Mouse (Mus musculus): ENCODE data around the gene Ect2.

The Ect2 gene

DNA sequence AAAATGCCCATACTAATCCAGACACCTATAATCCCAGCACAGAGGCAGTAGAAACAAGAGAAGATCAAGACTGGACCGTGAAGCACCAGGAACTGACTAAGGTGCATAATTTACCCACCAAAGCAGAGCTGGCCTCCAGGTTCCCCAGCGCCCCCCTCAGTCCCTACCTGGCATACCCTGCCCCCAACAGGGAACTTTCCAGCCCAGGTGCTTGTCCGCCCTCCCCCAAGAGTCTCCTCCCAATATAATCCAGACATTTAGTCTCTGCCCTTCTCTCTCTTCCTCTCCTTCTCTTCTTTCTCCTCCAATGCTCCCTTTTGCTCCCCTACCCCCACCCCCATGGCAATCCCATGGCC lies 2.9 kb upstream of the Ect2 start:
- DNase-seq (ENCODE audit: low read depth): no peak

DNA sequence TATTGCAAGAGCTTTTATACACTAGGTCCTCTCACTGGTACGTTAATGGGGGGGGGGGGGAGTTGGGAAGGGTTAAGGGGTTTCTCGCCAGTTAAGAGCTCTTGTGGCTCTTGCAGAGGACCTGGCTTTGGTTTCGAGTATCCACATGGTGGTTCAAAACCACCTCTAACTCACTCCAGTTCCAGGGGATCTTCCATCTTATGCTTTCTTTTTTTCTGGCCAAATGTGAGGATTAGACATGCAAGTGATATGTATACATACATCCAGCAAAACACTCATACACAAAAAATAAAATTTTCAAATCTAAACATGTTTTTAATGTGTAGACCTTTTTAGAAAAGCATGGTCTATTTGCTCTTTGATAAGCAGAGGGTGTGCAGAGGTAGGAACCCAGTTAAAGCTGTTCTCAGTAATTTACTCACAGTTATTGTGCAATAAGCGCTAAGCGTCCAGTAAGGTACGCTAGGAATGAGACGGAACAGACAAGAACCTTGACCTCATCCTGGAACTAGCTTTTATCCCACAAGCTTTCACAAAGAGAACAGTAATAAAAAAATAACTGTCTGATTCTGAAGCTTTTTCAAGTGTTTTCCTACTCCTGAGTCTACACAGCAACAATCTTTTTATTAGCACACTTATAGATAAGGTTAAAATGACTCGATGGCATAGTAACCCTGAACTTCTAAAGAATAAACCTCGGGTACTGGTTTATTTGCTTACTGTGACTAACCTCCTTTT lies 2.3 kb upstream of the Ect2 start:
- no peak for DNase-seq (ENCODE audit: low read depth)

DNA sequence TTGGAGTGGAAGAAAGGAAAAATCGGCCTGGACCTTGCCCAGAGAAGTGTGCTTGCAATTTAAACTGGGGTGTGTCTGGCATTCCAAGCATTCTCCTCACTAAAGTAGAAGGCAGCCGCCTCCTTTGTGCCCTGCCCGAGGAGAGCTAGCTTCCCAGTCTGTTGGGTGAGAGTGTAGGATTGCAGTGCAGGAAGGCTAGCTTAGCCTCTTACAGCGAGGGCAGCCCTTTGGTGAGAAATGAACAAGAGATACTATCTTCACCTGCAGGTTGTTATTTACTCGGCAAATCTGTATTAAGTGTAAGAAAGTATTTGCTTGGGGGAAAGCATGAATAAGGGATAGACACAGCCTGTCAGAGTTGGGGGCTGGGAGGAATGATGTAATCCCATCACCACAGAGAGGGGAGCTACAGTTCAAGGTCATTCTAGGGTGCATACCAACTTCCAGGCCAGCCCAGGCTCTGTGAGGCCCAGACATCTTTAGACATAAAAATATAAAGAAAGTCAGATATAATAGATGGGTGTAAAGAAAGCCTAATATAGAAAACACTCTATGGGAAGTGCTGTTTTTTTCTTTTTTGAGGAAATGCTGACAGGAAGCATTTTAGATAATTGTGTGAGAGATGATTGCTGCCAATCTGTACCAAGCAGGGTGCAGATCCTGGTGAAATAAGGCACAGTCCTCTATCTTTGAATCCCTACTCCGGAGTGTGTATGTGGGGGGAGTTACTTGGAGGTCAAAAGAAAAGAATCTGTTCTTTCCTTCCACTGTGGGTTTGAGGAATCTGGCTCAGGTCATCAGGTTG lies 1.6 kb upstream of the Ect2 start:
- DNase-seq (ENCODE audit: low read depth): peak; percentile 12

DNA sequence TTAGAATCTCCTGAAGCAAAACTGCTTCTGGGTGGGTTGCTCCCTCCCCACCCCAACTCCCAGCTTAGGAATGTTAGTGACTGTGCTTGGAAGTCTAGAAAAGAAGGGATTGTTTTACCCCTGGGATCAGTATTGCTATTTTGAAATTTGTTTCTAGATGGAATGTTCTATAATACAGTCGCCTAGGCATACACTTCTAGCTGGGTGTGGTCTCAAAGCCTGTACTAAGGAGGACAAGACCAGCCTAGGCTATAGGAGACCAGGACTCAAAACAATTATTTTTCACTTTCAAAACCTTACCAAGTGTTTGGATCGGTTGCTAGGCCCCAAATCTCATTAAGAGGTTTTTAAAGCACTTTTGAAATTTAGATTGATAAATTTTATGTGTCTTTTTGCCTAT lies 602 bp upstream of the Ect2 start:
- no peak for DNase-seq (ENCODE audit: low read depth)

DNA sequence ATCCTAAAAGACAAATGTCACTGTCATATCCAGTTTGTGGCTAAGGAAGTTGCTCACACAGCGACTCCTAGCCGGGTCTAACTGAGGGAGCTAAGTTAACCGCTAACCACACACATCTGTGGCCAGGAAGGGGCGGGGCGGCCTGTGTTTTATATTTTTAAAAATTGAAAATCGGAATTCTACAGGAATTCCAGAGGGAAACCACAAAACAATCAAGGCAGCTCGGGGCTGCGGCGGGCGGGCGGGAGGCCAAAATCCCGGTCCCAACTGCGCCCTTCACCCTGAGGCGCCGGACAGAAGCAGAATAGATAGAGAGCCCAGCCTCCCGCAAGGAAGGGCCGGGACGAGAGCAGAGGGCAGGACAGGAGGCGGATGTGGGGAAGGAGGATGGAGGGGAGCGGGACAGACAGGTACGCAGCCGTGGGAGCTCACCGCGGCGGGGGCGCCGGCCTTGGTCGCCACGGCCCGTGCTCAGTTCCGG lies 447 bp downstream of the Ect2 start:
- DNase-seq (ENCODE audit: low read depth): no peak

DNA sequence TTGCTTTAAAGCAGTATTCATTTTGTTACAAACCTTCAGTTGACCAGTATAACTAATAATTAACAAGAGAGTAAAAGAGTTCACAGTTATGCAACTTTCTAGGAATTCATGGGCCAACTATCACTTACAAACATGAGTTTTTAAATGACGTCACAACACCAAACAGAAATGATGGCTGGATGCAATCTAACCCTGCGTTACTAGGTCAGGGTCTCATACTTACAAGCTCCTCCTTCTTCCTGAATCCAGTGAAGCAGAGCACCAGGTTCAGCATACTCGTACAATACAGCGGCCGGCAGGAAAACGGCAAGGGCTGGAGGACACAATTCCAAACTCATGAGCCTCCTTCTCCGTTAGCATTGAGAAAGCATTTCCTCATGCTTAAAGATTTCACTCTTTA lies 7.9 kb downstream of the Ect2 start:
- DNase-seq (ENCODE audit: low read depth): no peak

DNA sequence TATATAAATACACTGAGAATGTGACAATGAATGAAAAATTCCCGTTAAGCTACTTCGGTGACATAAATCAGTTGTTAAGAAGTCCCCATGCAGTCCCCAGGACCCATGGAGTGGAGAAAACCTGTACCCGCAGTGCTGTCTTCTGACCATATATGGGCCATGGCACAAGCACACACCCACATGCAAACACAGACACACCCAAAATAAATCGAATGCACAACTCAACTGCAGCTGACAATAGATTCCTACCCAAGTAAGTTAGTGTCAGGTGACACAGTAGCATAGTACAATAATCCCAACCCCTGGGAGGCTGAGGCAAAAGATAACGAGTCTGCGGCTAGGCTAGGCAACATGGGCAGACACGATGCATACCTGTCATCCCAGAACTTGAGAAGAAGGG lies 10.1 kb downstream of the Ect2 start:
- DNase-seq (ENCODE audit: low read depth): no peak

DNA sequence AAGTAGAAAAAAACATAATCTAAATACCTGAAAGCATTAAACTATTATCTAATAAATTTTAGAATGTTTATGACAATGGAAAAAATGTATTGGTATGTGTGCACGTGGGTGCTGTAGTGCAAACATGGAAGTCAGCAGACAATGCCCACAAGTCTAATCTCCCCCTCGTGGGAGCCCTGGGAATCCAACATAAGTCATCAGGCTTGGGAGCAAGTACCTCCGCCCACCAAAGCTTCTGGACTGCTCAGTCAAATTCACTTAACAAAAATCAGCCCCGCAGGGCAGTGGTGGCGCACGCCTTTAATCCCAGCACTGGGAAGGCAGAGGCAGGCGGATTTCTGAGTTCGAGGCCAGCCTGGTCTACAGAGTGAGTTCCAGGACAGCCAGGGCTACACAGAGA lies 13.6 kb downstream of the Ect2 start:
- DNase-seq (ENCODE audit: low read depth): no peak

DNA sequence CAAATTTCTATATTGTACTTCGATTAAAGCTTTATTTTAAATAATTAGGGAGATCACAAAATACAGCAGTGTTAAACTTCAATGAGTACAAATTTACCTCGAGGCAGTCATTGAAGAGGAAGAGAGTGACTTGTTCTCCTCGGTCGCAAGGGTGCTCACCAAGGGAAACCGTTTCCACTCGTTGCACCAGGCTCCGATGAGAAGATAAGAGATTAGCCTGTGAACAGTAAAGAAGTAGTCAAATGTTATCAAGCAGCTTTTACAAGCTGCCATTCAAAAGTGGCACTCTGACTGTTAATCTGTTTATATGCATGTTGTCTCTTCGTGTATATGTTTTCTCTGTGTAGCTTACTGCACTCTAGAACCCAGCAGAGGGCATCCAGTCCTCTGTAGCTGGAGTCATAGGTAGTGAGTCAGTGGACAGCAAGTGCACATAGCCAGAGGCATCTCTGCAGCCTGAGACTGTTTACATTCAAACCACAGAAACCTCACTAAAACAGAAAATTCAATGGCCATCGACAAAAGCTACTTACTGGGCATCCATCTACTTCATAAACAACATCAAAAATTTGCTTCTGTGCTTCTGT lies 31.7 kb downstream of the Ect2 start:
- no peak for DNase-seq (ENCODE audit: low read depth)

DNA sequence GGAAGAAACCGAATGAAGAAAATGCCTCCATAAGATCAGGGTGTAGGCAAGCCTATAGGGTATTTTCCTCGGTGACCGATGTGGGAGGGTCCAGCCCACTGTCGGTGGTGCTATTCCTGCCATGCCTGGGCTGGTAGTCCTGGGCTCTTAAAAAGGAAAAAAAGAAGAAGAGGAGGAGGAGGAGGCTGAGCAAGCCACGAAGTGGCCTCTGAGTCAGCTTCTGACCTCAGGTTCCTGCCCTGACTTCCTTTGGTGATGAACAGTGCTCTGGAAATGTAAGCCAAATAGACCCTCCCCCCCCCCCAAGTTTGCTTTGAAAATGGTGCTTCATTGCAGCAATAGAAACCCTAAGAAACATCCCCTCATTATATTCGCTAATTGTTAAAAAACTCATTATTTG lies 32.7 kb downstream of the Ect2 start:
- no peak for DNase-seq (ENCODE audit: low read depth)

DNA sequence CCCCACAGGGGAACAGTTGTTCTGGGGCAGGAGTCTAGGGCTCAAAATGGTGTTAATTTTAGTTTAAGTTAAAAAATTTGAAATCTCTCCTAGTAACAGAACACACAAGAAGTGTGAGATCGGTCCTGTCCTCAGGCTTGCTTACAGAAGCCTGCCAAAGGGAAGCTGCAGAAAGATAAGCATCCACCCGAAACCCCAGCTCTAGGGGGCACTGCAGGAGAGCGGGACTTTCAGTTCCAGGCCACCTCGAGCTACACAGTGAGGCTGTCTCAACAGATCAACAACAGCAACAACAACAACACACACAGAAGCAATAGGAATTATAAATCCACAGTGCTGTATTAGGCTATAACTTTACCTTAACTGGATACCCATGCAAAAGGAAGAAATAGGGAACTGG lies 35.5 kb downstream of the Ect2 start:
- DNase-seq (ENCODE audit: low read depth): no peak

DNA sequence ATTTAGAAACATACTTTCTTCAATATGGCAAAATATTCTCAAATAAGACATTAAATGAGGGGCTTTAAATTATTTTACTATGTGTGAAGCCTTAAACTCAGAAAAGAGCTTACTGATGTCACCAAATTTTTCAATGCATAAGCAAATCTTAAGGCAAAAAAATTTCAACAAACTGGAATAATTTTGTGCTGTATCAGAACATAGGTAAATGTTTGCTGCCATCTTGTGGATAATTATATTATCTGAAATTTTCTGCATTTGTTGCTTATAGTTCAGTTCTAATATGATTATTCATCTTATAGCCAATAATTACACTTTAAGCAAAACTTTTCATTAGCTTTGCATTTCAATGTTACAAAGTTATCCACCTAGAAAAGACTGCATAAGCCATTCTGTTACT lies 42.8 kb downstream of the Ect2 start:
- DNase-seq (ENCODE audit: low read depth): peak; percentile 9

DNA sequence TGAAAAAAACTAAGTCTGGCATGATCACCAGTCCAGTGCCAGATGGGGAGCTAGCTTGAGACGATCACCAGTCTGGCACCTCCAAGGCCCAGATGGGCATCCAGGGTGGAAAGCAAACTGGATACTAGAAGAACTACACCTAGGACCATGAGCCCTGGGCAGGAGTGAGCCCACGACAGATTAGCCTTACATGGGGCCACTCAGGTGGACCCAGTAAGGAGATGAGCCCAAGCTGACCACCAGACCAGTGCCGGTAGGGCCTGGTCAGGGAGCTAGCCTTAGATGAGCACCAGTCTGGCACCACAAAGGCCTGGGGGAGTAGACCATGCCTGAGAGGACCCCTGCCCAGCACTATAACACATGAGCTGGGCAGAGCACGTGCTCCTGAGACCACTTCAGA lies 44.6 kb downstream of the Ect2 start:
- no peak for DNase-seq (ENCODE audit: low read depth)

DNA sequence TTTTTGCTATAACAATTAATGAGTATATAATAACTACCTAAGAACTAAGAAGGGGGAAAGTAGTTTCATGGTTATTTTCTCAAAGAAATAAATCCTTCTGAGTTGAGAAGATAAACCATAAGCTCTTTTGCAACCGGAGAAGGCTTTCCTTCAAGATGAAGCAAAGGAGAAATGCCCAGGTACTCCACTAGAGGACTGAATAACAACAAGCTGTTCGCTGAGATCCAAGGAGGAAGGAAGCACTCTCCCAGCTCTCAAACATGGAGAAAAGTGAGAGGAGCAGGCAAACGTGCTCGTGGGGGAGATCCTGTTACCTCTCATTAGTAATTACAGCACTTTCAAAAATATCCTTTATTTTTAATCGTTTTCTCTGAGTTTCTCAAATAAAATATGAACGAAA lies 46.5 kb downstream of the Ect2 start:
- DNase-seq (ENCODE audit: low read depth): no peak

DNA sequence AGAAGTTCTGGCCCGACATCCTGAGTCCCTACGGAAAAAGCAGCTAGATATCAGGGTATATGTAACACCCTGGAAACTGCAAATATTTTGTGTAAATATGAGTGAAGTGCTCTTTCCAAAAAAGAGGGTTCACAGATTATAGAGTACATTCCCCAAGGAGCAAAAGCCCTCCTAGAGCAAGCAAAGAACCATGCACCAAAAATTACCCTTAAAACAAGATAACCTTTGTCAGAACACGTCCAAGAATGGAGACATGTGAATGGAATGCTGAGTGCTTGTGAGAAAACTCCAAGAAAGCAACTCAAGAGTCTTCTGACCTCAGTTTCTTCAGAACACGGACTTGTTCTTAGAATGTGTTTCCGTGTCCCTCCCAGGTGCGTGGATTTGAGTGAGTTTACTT lies 50.7 kb downstream of the Ect2 start:
- no peak for DNase-seq (ENCODE audit: low read depth)

DNA sequence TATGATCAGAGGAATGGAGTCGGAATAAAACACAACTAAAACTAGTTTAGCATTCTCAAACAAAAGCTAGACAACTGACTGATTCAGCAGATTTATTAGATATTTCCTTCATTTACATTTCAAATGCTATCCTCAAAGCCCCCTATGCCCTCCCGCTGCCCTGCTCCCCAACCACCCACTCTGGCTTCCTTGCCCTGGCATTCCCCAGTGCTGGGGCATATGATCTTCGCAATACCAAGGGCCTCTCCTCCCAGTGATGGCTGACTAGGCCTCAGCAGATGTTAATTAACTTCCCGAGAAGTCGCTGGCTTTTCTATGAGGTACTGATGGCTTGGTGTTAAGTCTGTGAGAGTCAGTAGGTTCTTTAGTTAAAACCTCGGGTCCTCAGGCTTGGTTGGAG lies 55.0 kb downstream of the Ect2 start:
- no peak for DNase-seq (ENCODE audit: low read depth)

DNA sequence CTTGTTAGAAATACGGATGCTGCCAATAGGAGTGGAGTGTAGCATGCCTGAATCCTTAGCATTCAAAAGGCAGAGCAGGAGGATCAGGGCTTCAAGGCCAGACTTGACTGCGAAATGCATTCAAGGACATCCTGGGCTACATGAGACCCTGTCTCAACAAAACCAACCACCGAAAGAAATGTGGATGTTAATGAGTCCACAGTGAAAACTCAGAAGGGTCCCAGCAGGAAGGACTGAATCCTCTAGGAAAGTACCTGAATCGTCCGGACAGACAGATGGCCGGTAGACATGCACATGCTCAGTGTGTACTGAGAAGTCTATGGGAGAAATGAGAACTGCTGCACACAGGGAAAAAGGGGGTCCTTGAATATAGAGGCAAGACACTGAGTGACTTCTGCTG lies 67.5 kb downstream of the Ect2 start:
- no peak for DNase-seq (ENCODE audit: low read depth)

DNA sequence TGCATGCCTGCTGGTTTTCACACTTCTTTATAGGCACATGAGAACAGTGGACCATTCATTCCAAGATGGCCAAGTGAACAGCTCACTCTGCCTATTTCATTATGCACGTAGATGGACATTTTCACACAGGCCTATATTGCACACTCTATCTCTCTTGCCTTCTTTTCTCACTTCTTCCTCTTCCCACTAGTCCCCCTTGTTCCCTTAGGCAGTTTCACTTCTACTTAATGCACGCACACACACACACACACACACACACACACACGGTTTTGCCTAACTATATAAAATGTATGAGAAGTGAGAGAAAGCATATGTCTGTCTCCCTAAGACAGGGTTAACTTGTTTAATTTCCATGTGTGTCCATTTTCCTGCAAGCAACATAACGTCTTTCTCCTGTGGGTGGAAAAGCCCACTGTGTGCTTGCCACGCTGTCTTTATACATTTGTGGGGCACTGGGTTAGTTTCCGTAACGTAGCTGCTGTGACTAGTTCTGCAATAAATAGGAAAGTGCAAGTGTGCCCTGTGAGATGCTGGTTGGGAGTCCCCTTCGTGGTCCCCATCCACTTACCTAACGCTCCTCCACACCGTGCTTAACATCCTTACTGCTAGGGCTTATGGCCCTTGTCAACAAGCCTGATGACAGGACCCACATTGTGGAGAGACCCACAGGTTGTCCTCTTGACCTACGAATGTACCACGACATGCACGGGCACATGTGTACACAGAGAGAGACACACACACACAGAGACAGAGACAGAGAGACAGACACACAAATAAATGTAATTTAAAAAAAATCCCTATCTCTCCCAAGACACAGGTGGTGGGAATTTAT lies 72.2 kb downstream of the Ect2 start:
- no peak for DNase-seq (ENCODE audit: low read depth)

DNA sequence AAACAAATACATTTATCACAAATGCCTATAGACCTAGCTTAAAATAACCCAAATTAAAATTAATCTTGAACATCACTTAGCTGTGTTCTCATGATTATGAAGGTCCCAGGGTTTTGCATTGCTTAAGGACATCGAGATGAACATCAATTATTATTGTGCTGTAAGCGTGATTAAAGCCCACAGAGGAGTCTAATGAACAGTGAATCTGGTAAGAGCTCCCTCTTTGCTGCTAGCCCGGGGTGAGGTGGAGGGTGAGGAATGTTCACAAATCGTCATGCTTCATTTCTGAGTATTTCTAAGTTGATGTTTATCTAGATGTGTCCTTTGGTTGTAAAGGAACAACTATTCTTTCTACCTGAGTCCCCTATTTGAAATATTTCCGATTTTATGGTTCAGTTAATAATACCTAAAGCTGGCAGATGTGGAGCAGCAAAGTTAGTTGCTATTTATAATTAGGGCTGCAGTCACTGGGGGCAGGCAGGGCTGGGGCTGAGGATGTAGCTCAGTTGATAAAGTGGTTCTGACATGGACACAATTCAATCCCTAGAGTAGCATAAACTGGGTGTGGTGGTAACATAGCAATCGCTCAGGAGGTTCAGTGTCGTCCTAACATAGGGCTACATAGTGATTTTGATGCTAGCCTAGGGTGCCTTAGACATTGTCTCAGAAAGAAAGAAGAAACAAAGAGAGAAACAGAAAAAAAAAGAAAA lies 73.5 kb downstream of the Ect2 start:
- DNase-seq (ENCODE audit: low read depth): no peak

DNA sequence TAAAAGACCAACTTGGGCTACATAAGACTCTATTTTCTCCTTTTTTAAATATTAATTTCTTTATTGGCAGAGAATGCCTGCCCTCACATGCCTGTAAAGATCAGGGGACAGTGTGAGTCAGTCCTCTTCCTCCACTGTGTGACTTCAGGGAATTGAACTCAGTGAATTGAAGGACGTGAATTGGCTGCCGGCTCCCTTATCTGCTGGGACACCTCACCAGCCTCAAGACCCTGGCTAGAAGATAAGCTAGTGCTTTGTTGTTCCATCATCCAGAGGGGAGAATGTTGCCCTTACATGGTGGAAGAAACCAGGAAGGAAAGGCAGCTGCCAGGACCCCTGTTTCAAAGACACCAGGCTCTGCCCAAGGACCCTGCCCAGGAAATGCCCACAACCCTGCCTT lies 79.8 kb downstream of the Ect2 start:
- DNase-seq (ENCODE audit: low read depth): no peak

DNA sequence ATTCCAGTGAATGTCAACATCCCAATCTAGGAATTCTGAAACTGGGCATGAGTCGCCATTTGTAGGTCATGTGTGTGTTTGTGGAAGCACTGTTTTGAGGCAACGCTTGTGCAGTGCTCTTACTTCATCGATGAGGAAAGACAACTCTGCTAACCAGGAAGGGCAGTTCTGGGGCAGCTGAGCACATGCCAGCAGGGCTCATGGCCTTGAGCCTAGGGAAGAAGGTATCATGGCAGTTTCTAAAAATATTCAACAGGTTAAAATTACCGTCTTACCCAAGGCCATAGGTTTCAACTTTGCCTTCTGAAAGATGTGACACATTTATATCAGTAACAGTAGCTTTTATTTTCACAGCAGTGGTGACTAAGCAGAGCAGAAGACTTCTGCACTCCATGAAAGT lies 82.0 kb downstream of the Ect2 start:
- DNase-seq (ENCODE audit: low read depth): no peak

DNA sequence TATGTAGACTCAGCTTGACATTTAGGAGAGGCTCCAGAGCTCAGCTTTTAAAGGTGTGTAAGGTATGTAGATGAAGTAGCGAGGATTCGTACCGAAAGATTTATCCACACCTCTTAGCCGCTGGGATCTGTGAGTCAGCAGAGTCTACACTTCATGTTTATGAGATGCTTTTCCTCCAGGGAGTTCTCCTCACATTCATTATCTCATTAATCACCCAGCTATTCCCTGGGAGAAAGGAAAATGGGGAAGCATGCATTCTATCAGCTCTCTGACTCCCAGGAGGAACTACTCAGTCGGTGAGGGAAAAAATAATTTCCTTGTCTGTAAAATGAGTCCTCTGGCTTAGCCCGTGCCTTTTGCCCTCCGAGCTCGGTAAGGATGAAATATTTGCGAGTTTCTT lies 83.3 kb downstream of the Ect2 start:
- DNase-seq (ENCODE audit: low read depth): no peak
